Mouse (Mus musculus): ENCODE results near the gene Trim9. TPM values are rescaled to one million over a fixed set of nuclear protein-coding genes. Genes with fewer than 3 reads are reported as not detected.

The Trim9 gene
- total and polyA plus RNA-seq, 2 experiments from 2014 or later = 120 to 234 TPM

GRCm38 (mm10) chr12:70302022-70302720, 45.2 kb downstream of the Trim9 start:
- WGBS = 50% methylated on average over 5 of the region's 5 CpGs
- Histone ChIP-seq H3K27me3 (ENCODE audit: insufficient read depth, low read length) (no peaks in the 10 kb centered on the region), H3K27ac (ENCODE audit: low read depth, low read length) (no peak overlapping the region), H3K4me1 (ENCODE audit: insufficient read depth, low read length) (peaks cover 31% of the 10 kb centered on the region), H3K9ac (replicated peaks; ENCODE audit: low read length, poor library complexity, severe bottlenecking) (no peak overlapping the region), H3K4me3 (ENCODE audit: low read depth, low read length) (no peak overlapping the region), H3K4me2 (ENCODE audit: low read depth, low read length, poor library complexity, severe bottlenecking) (no peak overlapping the region), H3K9me3 (ENCODE audit: low read length) (no peaks in the 10 kb centered on the region), H3K36me3 (ENCODE audit: insufficient read depth, low read length) (no peaks in the 10 kb centered on the region)
- DNase-seq (ENCODE audit: low spot score) (no peak), ATAC-seq (ENCODE audit: low FRiP score) (no peak)
- TF ChIP-seq CTCF (IDR thresholded peaks at IDR 0.05) = no peak

DNA sequence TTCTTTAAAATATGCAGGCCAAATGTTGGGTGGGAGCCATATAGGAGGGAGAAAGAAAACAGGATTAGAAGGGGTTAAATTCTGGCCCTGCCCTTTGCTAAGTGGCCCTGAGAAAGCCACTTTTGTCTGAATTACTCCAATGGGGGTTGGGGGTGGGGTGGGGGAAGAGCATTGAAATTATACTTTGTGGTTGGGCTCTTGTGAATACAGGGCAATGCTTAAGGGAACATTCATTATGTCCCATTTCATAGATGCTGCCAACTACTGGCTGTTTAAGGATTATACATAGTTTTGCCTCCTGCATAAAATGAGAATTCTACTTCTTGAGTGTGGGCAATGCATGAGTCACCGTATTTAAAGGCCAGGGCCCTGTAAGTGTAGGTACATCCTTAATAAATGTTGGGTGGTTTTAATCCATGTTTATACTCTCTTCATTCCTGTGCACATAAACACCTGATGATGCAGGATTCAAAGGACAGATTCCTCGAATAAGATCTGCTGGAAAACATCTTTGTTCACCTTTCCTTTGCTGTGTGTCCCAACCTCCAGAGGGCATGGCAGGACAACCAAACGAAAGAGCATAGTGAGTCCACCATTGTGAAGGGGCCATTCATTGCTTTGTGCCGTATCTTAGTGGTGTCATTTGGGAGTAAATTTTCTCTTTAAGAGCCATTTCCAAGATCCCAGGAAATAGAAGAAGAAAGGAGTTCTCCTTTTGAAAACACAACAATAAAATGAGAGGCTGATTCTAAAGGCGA, 53.3 kb downstream of the Trim9 start:
- Histone ChIP-seq H3K4me3 (ENCODE audit: low read depth, low read length) (no peak overlapping the region), H3K4me2 (ENCODE audit: low read depth, low read length, poor library complexity, severe bottlenecking) (no peak overlapping the region), H3K9ac (replicated peaks; ENCODE audit: low read length, poor library complexity, severe bottlenecking) (no peak overlapping the region), H3K4me1 (ENCODE audit: insufficient read depth, low read length) (no peaks in the 10 kb centered on the region), H3K27ac (ENCODE audit: low read depth, low read length) (peak overlapping the region; percentile 62), H3K27me3 (ENCODE audit: insufficient read depth, low read length) (no peaks in the 10 kb centered on the region), H3K9me3 (ENCODE audit: low read length) (no peaks in the 10 kb centered on the region), H3K36me3 (ENCODE audit: insufficient read depth, low read length) (peaks cover 7% of the 10 kb centered on the region; the same call in 1 of the 2 replicates)
- peak; percentile 63 for DNase-seq (ENCODE audit: low spot score)
- TF ChIP-seq CTCF (IDR thresholded peaks at IDR 0.05) = peak; percentile 51; the same call in 1 of the 2 replicates
- peak; percentile 75 for ATAC-seq (ENCODE audit: low FRiP score)
- 52% methylated on average over 5 of the region's 5 CpGs for WGBS

DNA sequence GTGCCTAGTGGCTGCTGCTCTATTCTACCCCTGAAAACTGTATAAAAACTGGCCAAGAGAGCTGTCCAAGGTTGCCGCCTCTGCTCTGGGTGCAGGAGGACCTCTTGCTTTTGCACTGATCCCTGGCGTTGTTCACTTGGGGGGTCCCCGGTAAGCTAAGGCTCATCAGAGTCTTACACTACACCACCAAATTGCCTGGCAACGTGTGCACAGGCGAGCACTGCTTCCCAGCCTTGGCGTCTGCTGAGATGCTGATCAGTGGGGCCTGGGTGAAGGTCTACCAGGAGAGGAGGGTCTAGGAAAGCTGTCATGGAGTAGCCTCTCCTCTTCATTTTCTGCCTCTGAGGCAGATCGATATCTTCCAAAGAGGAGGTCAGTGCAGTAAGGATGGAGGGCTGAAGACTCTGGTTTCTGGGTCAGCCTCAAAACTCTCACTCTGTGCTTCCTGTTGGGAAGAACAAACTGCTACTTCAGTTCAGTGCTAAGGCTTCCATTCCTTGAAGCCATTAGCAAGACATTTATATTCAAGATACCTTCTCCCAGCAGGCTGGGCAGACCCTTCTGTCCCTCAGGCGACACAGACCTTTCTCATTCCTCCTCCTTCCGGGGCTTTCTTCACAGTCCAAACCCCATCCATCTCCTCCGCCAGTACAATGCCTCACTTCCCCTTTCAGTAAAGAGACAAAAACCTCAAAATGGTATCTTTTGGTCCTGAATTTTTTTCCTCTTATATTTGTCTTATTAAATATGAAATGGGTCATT, 54.1 kb downstream of the Trim9 start:
- ATAC-seq (ENCODE audit: low FRiP score) (peak; percentile 71), DNase-seq (ENCODE audit: low spot score) (peak; percentile 60)
- no peak overlapping the region for H3K4me3 ChIP-seq (ENCODE audit: low read depth, low read length)
- no peaks in the 10 kb centered on the region for H3K27me3 ChIP-seq (ENCODE audit: insufficient read depth, low read length)
- TF ChIP-seq CTCF (IDR thresholded peaks at IDR 0.05) = no peak
- no peaks in the 10 kb centered on the region for H3K9me3 ChIP-seq (ENCODE audit: low read length)
- H3K4me2 ChIP-seq (ENCODE audit: low read depth, low read length, poor library complexity, severe bottlenecking) = no peak overlapping the region
- H3K4me1 ChIP-seq (ENCODE audit: insufficient read depth, low read length) = no peaks in the 10 kb centered on the region
- no peak overlapping the region for H3K9ac ChIP-seq (replicated peaks; ENCODE audit: low read length, poor library complexity, severe bottlenecking)
- H3K36me3 ChIP-seq (ENCODE audit: insufficient read depth, low read length) = peaks cover 10% of the 10 kb centered on the region; the same call in 1 of the 2 replicates
- WGBS = 74% methylated on average over 10 of the region's 10 CpGs
- H3K27ac ChIP-seq (ENCODE audit: low read depth, low read length) = peak overlapping the region; percentile 43; the same call in 1 of the 2 replicates

DNA sequence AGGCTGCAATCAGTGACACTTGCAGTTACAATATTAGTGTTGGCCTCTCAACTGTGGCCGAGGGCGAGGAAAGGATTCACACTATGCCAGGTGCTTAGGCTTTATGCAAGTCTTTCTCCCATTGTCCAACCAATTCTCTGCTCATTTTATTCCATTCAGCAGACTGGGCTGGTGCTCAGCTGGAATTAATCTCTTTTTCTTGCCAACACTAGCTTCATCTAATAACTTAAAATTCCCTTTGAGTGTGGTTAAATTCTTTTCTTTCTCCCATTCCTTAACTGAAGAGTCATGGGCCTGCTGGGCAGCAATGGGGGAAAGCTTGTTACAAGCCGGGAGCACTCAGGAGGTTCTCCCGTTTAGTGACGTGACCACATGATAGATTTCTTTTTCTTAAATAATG, 61.9 kb downstream of the Trim9 start:
- Histone ChIP-seq H3K9me3 (ENCODE audit: low read length) (no peaks in the 10 kb centered on the region), H3K27ac (ENCODE audit: low read depth, low read length) (no peak overlapping the region), H3K4me1 (ENCODE audit: insufficient read depth, low read length) (no peaks in the 10 kb centered on the region), H3K9ac (replicated peaks; ENCODE audit: low read length, poor library complexity, severe bottlenecking) (no peak overlapping the region), H3K4me2 (ENCODE audit: low read depth, low read length, poor library complexity, severe bottlenecking) (no peak overlapping the region), H3K27me3 (ENCODE audit: insufficient read depth, low read length) (no peaks in the 10 kb centered on the region), H3K36me3 (ENCODE audit: insufficient read depth, low read length) (peaks cover 20% of the 10 kb centered on the region), H3K4me3 (ENCODE audit: low read depth, low read length) (no peak overlapping the region)
- 25% methylated on average over 5 of the region's 5 CpGs for WGBS
- DNase-seq (ENCODE audit: low spot score) = no peak
- ATAC-seq (ENCODE audit: low FRiP score) = no peak
- no peak for TF ChIP-seq CTCF (IDR thresholded peaks at IDR 0.05)

GRCm38 (mm10) chr12:70284979-70285378, 62.4 kb downstream of the Trim9 start:
- Histone ChIP-seq H3K27me3 (ENCODE audit: insufficient read depth, low read length) (no peaks in the 10 kb centered on the region), H3K27ac (ENCODE audit: low read depth, low read length) (no peak overlapping the region), H3K4me3 (ENCODE audit: low read depth, low read length) (no peak overlapping the region), H3K4me1 (ENCODE audit: insufficient read depth, low read length) (no peaks in the 10 kb centered on the region), H3K36me3 (ENCODE audit: insufficient read depth, low read length) (peaks cover 24% of the 10 kb centered on the region), H3K4me2 (ENCODE audit: low read depth, low read length, poor library complexity, severe bottlenecking) (no peak overlapping the region), H3K9me3 (ENCODE audit: low read length) (no peaks in the 10 kb centered on the region), H3K9ac (replicated peaks; ENCODE audit: low read length, poor library complexity, severe bottlenecking) (no peak overlapping the region)
- 84% methylated on average over 7 of the region's 7 CpGs for WGBS
- no peak for TF ChIP-seq CTCF (IDR thresholded peaks at IDR 0.05)
- DNase-seq (ENCODE audit: low spot score) (no peak), ATAC-seq (ENCODE audit: low FRiP score) (no peak)

Data from midbrain, postnatal 0 days (tissue).